Mouse (Mus musculus): Measurements from ENCODE around the gene Dnpep. TPM values are rescaled to one million over a fixed set of nuclear protein-coding genes. Genes with fewer than 3 reads are reported as not detected.

Gene Dnpep
- polyA plus RNA-seq, 1 experiment from 2014 or later = 125 TPM

- peaks cover 23% of the 10 kb centered on the region for H3K27me3 ChIP-seq (ENCODE audit: control insufficient read depth, insufficient read depth, low read length)
- no peak overlapping the region for H3K4me3 ChIP-seq (replicated peaks; ENCODE audit: low read length)
- 69% methylated on average over 7 of the region's 7 CpGs for WGBS
- no peak overlapping the region for H3K9ac ChIP-seq (ENCODE audit: low read length)
- peaks cover 13% of the 10 kb centered on the region for H3K4me1 ChIP-seq (ENCODE audit: control insufficient read depth, insufficient read depth, low read length)
- no peak for ATAC-seq (ENCODE audit: insufficient read depth, low FRiP score)
- H3K4me2 ChIP-seq (ENCODE audit: low read depth, low read length) = no peak overlapping the region
- no peak overlapping the region for H3K27ac ChIP-seq (ENCODE audit: low read length)
- no peaks in the 10 kb centered on the region for H3K36me3 ChIP-seq (ENCODE audit: control insufficient read depth, insufficient read depth, low read length)
- H3K9me3 ChIP-seq (replicated peaks; ENCODE audit: control insufficient read depth, low read length) = no peaks in the 10 kb centered on the region
Measured at GRCm38 (mm10) chr1:75357261-75357660, 39.5 kb upstream of the Dnpep start.

- H3K4me2 ChIP-seq (ENCODE audit: low read depth, low read length) = no peak overlapping the region
- H3K4me1 ChIP-seq (ENCODE audit: control insufficient read depth, insufficient read depth, low read length) = peaks cover 7% of the 10 kb centered on the region; the same call in 1 of the 2 replicates
- H3K36me3 ChIP-seq (ENCODE audit: control insufficient read depth, insufficient read depth, low read length) = no peaks in the 10 kb centered on the region
- ATAC-seq (ENCODE audit: insufficient read depth, low FRiP score) = peak; percentile 64; the same call in 1 of the 2 replicates
- H3K4me3 ChIP-seq (replicated peaks; ENCODE audit: low read length) = no peak overlapping the region
- WGBS = 42% methylated on average over 5 of the region's 5 CpGs
- H3K27ac ChIP-seq (ENCODE audit: low read length) = peak overlapping the region; percentile 37; the same call in 1 of the 2 replicates
- H3K27me3 ChIP-seq (ENCODE audit: control insufficient read depth, insufficient read depth, low read length) = no peaks in the 10 kb centered on the region
- H3K9ac ChIP-seq (ENCODE audit: low read length) = peak overlapping the region; percentile 4; the same call in 1 of the 2 replicates
- H3K9me3 ChIP-seq (replicated peaks; ENCODE audit: control insufficient read depth, low read length) = no peaks in the 10 kb centered on the region
Measured at GRCm38 (mm10) chr1:75349275-75349674, 31.5 kb upstream of the Dnpep start.

GRCm38 (mm10) chr1:75347279-75347678 lies 29.5 kb upstream of the Dnpep start:
- H3K4me1 ChIP-seq (ENCODE audit: control insufficient read depth, insufficient read depth, low read length) = peaks cover 13% of the 10 kb centered on the region; the same call in 1 of the 2 replicates
- H3K4me2 ChIP-seq (ENCODE audit: low read depth, low read length) = no peak overlapping the region
- no peak overlapping the region for H3K9ac ChIP-seq (ENCODE audit: low read length)
- no peaks in the 10 kb centered on the region for H3K36me3 ChIP-seq (ENCODE audit: control insufficient read depth, insufficient read depth, low read length)
- no peak for ATAC-seq (ENCODE audit: insufficient read depth, low FRiP score)
- no peaks in the 10 kb centered on the region for H3K27me3 ChIP-seq (ENCODE audit: control insufficient read depth, insufficient read depth, low read length)
- H3K9me3 ChIP-seq (replicated peaks; ENCODE audit: control insufficient read depth, low read length) = no peaks in the 10 kb centered on the region
- no peak overlapping the region; the same call in 1 of the 2 replicates for H3K27ac ChIP-seq (ENCODE audit: low read length)
- 53% methylated on average over 5 of the region's 5 CpGs for WGBS
- H3K4me3 ChIP-seq (replicated peaks; ENCODE audit: low read length) = no peak overlapping the region

GRCm38 (mm10) chr1:75345036-75345935 lies 27.5 kb upstream of the Dnpep start:
- Histone ChIP-seq H3K4me3 (replicated peaks; ENCODE audit: low read length) (no peak overlapping the region), H3K27me3 (ENCODE audit: control insufficient read depth, insufficient read depth, low read length) (no peaks in the 10 kb centered on the region), H3K36me3 (ENCODE audit: control insufficient read depth, insufficient read depth, low read length) (no peaks in the 10 kb centered on the region), H3K9me3 (replicated peaks; ENCODE audit: control insufficient read depth, low read length) (no peaks in the 10 kb centered on the region), H3K4me2 (ENCODE audit: low read depth, low read length) (no peak overlapping the region), H3K4me1 (ENCODE audit: control insufficient read depth, insufficient read depth, low read length) (peaks cover 13% of the 10 kb centered on the region; the same call in 1 of the 2 replicates), H3K9ac (ENCODE audit: low read length) (peak overlapping the region; percentile 38; the same call in 1 of the 2 replicates), H3K27ac (ENCODE audit: low read length) (peak overlapping the region; percentile 56; the same call in 1 of the 2 replicates)
- ATAC-seq (ENCODE audit: insufficient read depth, low FRiP score) = no peak; the same call in 1 of the 2 replicates
- WGBS = 45% methylated on average over 20 of the region's 20 CpGs

- Histone ChIP-seq H3K36me3 (ENCODE audit: control insufficient read depth, insufficient read depth, low read length) (no peaks in the 10 kb centered on the region), H3K9ac (ENCODE audit: low read length) (peak overlapping the region; percentile 38; the same call in 1 of the 2 replicates), H3K9me3 (replicated peaks; ENCODE audit: control insufficient read depth, low read length) (no peaks in the 10 kb centered on the region), H3K27me3 (ENCODE audit: control insufficient read depth, insufficient read depth, low read length) (no peaks in the 10 kb centered on the region), H3K4me1 (ENCODE audit: control insufficient read depth, insufficient read depth, low read length) (peaks cover 18% of the 10 kb centered on the region), H3K4me2 (ENCODE audit: low read depth, low read length) (no peak overlapping the region), H3K27ac (ENCODE audit: low read length) (peak overlapping the region; percentile 68; the same call in 1 of the 2 replicates), H3K4me3 (replicated peaks; ENCODE audit: low read length) (no peak overlapping the region)
- peak; percentile 11; the same call in 1 of the 2 replicates for ATAC-seq (ENCODE audit: insufficient read depth, low FRiP score)
- WGBS = 13% methylated on average over 15 of the region's 15 CpGs
Measured at GRCm38 (mm10) chr1:75344291-75345035, 26.7 kb upstream of the Dnpep start.

- Histone ChIP-seq H3K27ac (ENCODE audit: low read length) (no peak overlapping the region), H3K4me2 (ENCODE audit: low read depth, low read length) (no peak overlapping the region), H3K27me3 (ENCODE audit: control insufficient read depth, insufficient read depth, low read length) (no peaks in the 10 kb centered on the region), H3K9me3 (replicated peaks; ENCODE audit: control insufficient read depth, low read length) (no peaks in the 10 kb centered on the region), H3K4me3 (replicated peaks; ENCODE audit: low read length) (no peak overlapping the region), H3K9ac (ENCODE audit: low read length) (no peak overlapping the region), H3K4me1 (ENCODE audit: control insufficient read depth, insufficient read depth, low read length) (peaks cover 33% of the 10 kb centered on the region), H3K36me3 (ENCODE audit: control insufficient read depth, insufficient read depth, low read length) (no peaks in the 10 kb centered on the region)
- ATAC-seq (ENCODE audit: insufficient read depth, low FRiP score) = no peak
- WGBS = under 1% methylated on average over 8 of the region's 8 CpGs
Measured at GRCm38 (mm10) chr1:75342874-75343416, 25.2 kb upstream of the Dnpep start.

GRCm38 (mm10) chr1:75340519-75340918 lies 22.7 kb upstream of the Dnpep start:
- no peak for ATAC-seq (ENCODE audit: insufficient read depth, low FRiP score)
- Histone ChIP-seq H3K9ac (ENCODE audit: low read length) (no peak overlapping the region), H3K9me3 (replicated peaks; ENCODE audit: control insufficient read depth, low read length) (no peaks in the 10 kb centered on the region), H3K4me2 (ENCODE audit: low read depth, low read length) (no peak overlapping the region), H3K27me3 (ENCODE audit: control insufficient read depth, insufficient read depth, low read length) (no peaks in the 10 kb centered on the region), H3K27ac (ENCODE audit: low read length) (no peak overlapping the region), H3K36me3 (ENCODE audit: control insufficient read depth, insufficient read depth, low read length) (no peaks in the 10 kb centered on the region), H3K4me3 (replicated peaks; ENCODE audit: low read length) (no peak overlapping the region), H3K4me1 (ENCODE audit: control insufficient read depth, insufficient read depth, low read length) (peaks cover 38% of the 10 kb centered on the region)
- 83% methylated on average over 2 of the region's 2 CpGs for WGBS

- Histone ChIP-seq H3K4me3 (replicated peaks; ENCODE audit: low read length) (no peak overlapping the region), H3K4me2 (ENCODE audit: low read depth, low read length) (no peak overlapping the region), H3K9ac (ENCODE audit: low read length) (peak overlapping the region; percentile 17; the same call in 1 of the 2 replicates), H3K4me1 (ENCODE audit: control insufficient read depth, insufficient read depth, low read length) (peaks cover 31% of the 10 kb centered on the region), H3K9me3 (replicated peaks; ENCODE audit: control insufficient read depth, low read length) (no peaks in the 10 kb centered on the region), H3K27me3 (ENCODE audit: control insufficient read depth, insufficient read depth, low read length) (no peaks in the 10 kb centered on the region), H3K27ac (ENCODE audit: low read length) (no peak overlapping the region), H3K36me3 (ENCODE audit: control insufficient read depth, insufficient read depth, low read length) (no peaks in the 10 kb centered on the region)
- 37% methylated on average over 9 of the region's 9 CpGs for WGBS
- ATAC-seq (ENCODE audit: insufficient read depth, low FRiP score) = no peak
Measured at GRCm38 (mm10) chr1:75339337-75339736, 21.5 kb upstream of the Dnpep start.

Data from stomach, embryonic 16.5 days (tissue).